Mouse (Mus musculus): Measurements from ENCODE around the gene Tbc1d12.

Gene Tbc1d12

GRCm38 (mm10) chr19:38914926-38915325 lies 78.5 kb downstream of the Tbc1d12 start:
- DNase-seq, result no peak

- DNase-seq, result peak; percentile 45 to 47
These were observed 79.3 kb downstream of the Tbc1d12 start for GRCm38 (mm10) chr19:38915677-38916076.

GRCm38 (mm10) chr19:38928481-38929158 lies 92.2 kb downstream of the Tbc1d12 start:
- no peak for DNase-seq

GRCm38 (mm10) chr19:38929471-38930251 lies 93.3 kb downstream of the Tbc1d12 start:
- no peak for DNase-seq

- peak in 1 of 2 experiments; percentile 14 for DNase-seq
These were observed 93.9 kb downstream of the Tbc1d12 start for GRCm38 (mm10) chr19:38930252-38930787.

GRCm38 (mm10) chr19:38930788-38931565 lies 94.6 kb downstream of the Tbc1d12 start, which contains the start of gene Hells:
Hells (plus strand) TSS chr19:38930915.
- peak; percentile 77 to 80 for DNase-seq

- no peak for DNase-seq
These were observed 95.1 kb downstream of the Tbc1d12 start for GRCm38 (mm10) chr19:38931566-38931890.

GRCm38 (mm10) chr19:38944590-38945307 lies 108.4 kb downstream of the Tbc1d12 start:
- DNase-seq, result no peak
